Mouse (Mus musculus) testis, adult 2 months (tissue): ENCODE data around the gene Man2b2.

Experiments
- CTCF ChIP-seq: fragments of 200-500 bp; IDR thresholded peaks from 2 replicates; pipeline ENCODE4 v1.5.1; 2012; ENCODE audit warnings: low read depth, mild to moderate bottlenecking, inconsistent platforms, low read length, moderate library complexity; ENCODE audit not compliant: control insufficient read depth, insufficient read depth, insufficient replicate concordance
- POLR2A ChIP-seq: fragments of 200-500 bp; IDR thresholded peaks from 2 replicates; pipeline ENCODE4 v1.6.1; 2012; ENCODE audit warnings: low read depth, mild to moderate bottlenecking, inconsistent platforms, low read length, moderate library complexity; ENCODE audit not compliant: control insufficient read depth

- TF ChIP-seq CTCF (no peak), POLR2A (no peak)
Observed at GRCm38 (mm10) chr5:36861084-36861483, 30.6 kb upstream of the Man2b2 start.
